Mouse (Mus musculus) adrenal gland, postnatal 14 days (tissue): ENCODE data around the gene Cluh. TPM values are rescaled to one million over a fixed set of nuclear protein-coding genes. Genes with fewer than 3 reads are reported as not detected.
A peak's percentile ranks its signal among the peaks of the same experiment; 100 is the strongest.

Experiments
- DNase-seq: peaks from one replicate; pipeline ENCODE4 v3.0.0; 2021; ENCODE audit warnings: mixed read lengths
- long read RNA-seq, 2 experiments: library from polyadenylated mRNA; stranded (forward); transcript quantifications; one replicate each; pipeline ENCODE4 v2.0.0; 2021
- total RNA-seq: library from RNA; stranded (reverse); gene quantifications from 2 replicates; pipeline ENCODE4 v1.2.3, GENCODE M21; 2021

Cluh gene
- 245 and 246 TPM in 2 replicates for total RNA-seq
- long read RNA-seq, experiment 1, full-length matches to known transcripts: 28 of 129 reads
- long read RNA-seq, experiment 1, partial matches to known transcripts: 36 of 129 reads
- long read RNA-seq, experiment 1, other reads (novel, unspliced or antisense): 65 of 129 reads
- long read RNA-seq, experiment 2, full-length matches to known transcripts: 30 of 158 reads
- long read RNA-seq, experiment 2, partial matches to known transcripts: 113 of 158 reads
- long read RNA-seq, experiment 2, other reads (novel, unspliced or antisense): 15 of 158 reads

DNA sequence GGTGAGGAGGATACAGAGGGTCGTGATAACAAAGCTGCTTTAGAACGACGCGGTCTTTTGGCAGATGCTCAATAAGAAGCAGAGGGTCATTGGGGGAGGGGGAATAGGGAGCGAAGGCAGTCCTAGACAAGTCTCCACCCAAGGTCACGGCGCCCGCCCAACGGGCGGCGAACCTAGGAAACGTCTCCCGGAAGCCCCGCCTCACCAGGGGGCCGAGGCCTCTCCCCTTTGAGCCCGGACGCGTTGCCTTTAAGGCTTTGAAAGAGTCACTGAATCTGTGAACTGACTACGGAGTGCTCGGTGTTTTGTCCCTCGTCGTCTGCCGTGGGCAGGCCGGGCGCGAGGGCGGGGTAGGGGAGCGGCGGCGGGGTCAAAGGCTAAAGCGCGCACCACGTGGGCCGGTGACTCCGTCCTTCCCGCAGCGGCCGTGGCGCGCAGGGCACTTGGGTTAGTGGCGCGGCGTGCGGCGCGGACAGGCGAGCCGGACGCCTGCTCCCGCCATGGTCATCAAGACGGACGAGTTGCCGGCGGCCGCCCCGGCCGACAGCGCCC, at the start of gene Cluh:
Gene Cluh, plus strand, starts transcription at position 401 of the 552 bp plus-strand sequence.
- peak; percentile 99 for DNase-seq

DNA sequence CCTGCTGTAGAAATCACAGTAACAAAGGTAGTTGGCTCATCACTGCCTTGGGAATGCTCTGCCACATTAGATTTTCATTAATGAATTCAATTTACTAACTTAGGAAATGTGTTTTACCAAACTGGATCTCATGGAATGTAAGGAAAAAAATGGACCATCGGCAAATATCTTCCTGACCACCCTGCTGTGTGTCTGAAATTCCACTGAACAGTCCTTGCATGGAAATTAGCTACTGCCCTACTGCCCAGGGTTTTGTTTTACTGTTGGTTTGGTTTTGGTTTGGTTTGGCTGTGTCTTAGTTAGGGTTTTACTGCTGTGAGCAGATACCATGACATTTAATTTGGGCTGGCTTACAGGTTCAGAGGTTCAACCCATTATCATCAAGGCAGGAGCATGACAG, 47.0 kb upstream of the Cluh start:
- no peak for DNase-seq

DNA sequence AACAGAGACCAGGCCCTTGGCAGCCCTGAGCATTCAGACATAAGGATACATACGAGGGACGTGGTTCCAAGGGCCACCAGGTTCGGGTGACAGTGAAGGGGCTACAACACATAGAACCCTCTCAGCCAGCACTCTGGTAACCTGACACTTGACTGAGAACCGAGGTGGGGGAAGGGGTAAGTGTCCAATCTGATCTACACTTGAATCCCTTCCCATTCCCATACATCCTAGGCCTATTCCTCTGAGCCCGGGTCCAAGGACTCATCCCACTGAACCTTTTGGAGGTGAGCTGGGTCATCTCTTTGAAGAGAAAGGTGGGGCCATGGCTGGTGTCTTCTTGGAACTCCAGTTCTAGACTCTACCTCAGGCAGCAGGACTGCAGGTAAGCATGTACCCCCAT, 39.2 kb upstream of the Cluh start:
- no peak for DNase-seq

DNA sequence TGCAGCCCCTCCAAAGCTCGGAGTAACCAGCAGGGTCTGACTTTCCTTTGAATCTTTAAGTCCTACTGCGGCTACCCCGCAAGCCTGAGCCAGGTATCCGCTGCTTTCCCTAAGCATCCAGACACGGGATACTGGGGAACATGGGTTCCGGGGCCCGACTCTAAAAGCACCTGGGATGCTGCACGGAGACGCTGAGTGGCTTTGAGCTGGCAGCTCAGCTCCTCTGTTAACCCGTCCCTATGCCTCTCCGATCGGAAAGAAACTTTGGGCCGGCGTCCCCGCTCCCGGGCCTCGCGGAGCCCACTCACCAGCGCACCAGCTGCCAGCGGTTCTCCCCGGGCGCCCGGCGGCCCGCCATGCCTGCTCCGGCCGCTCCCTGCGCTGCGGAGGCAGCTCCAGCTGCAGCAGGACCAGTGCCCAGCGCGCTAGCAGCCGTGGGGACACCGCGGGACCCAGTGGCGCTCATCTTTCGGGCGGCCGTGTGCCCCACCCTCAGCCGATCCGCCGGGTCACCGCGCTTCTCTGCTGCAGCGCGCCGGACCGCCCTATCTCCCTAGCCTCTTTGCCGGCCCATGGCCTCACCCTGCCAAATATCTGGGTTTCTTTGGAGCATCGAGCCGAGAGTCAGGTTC, 38.6 kb upstream of the Cluh start, which contains the start of gene Rap1gap2:
Gene Rap1gap2, minus strand, starts transcription at position 371 of the 632 bp plus-strand sequence.
- peak; percentile 41 for DNase-seq

DNA sequence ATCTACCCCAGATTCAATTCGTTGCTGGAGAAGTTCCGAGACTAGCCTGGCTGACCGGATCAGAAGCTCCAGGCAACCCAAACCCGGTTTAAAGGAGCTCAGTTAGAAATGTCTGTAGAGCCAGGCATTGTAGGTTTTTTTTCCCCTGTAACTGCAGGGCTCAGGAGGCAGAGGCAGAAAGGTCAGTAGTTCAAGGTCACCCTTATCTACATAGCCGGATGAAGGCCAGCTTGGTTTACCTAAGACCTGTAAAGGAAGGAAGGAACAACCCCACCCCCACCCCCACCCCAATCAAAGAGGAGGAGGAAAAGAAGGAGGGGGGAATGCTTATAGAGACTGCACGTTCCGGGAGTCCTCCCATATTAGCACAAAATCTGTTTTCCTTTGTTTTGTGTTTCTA, 37.9 kb upstream of the Cluh start:
- no peak for DNase-seq

DNA sequence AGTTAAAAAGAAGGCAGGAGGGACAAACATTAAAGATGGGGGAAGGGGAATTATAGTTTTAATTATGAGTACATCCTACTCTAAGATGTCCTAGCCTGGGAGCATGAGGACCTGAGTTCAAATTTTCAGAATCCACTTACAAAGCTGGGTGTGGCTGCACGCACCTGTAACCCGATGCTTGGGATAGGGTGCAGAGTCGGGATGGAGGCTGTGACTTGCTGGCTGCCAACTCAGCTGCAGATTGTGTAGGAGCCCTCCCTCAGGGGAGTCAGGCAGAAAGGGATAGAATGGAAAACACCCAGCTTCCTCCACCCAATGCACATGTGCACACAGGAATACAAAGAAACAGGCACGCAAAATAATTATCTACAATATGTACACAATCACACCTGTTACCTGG, 35.9 kb upstream of the Cluh start:
- no peak for DNase-seq

DNA sequence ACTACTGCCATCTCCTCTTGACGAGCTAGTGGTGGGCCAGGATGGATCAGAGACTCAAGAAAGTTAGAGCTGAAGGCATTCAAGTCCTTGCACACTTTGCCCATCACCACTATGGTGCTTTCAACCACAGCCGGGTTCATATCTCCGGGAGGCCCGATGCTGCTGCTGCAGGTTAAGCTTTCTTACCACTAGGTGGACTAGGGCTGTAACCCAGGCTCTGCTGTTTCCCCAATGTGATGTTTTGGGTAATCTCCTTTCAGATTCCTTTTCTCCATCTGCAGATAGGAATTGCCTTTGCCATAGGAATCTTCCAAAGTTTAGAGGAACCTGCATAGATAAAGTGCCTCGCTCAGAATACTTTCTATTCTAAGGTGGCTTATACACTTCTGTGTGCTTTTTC, 33.7 kb upstream of the Cluh start:
- no peak for DNase-seq

DNA sequence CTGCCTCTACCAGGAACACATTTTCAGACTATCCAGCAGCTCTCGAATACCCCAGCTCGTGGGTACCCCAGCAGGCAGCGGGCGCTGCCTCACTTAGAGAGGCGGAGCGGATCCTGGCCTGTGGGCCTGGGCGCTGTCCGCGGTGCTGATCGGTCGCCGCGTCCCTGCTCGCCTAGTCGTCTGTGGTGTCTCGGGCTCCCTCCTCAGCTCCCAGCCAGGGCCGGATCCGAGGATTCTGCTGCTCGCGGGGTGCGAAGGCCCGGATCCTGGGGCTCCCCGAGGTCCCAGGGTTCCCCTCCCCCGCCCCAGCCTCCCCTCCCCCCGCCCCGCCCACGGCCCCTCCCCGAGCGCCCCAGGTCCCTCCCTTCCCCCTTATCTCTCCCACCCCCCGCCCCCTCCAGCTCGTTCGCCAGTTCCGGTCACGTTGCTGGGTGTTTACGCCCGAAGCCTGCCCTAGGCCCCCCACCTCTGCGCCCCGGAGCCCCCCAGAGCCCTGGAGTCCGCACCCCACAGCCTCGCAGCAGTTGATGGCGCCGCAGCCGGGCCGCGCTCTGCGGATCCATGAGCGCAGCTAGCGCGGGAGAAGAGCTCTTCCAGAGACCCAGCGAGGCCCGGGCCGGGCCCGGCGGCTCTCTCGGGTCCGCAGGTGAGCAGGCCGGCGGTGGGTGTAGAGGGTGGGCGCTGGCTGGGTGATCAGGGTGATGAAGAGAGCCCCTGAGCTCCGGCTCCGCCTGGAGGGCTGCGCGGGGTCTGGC, 29.9 kb upstream of the Cluh start, which contains the start of gene Ccdc92b:
Gene Ccdc92b, plus strand, starts transcription at position 405 of the 755 bp plus-strand sequence.
- peak; percentile 91 for DNase-seq

DNA sequence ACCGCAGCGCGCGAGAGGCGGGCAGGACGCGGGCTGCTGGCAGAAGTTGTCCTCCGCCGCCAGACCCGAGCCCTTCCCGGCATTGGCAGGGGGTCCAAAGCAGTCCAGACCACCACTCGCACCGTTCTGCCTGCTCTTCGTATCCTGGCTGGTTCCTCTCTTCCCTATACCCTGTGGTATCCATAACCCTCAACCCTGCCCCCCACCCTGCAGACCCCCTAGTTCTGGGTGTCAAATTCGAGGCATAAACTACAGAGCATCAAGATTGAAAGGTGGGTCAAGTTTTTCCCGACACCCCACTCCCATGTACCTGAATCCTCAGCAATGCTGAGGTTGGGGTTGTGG, 29.4 kb upstream of the Cluh start:
- DNase-seq: no peak

DNA sequence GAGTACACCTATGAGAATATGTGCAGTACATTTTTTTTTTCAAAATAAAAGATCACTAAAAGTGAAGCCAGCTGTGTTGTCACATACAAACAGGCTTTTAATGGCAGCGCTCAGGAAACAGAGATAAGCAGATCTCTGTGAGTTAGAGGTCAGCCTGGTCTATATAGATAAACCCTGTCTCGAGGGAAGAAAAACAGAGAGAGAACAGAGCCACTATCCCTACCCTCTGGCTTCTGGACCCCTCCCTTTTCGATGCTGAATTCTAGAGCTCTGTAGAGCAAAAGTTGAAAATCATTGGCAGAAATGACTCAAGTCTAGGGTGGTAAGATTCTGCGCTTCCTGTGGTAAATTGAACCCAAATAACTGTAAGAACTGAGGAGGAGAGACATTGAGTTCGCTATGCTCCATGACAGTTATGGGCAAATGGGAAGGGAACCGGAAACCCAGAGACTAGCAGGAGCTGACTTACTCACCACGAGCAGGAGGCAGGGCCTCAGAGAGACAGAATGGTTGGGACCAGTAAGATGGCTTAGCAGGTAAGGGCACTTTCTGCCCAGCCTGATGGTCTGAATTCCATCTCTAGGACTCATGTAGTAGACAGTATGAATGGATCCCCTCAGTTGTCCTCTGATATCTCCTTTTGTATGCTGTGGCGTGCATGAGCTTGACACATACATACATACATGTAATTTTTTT, 27.2 kb upstream of the Cluh start:
- DNase-seq: no peak

DNA sequence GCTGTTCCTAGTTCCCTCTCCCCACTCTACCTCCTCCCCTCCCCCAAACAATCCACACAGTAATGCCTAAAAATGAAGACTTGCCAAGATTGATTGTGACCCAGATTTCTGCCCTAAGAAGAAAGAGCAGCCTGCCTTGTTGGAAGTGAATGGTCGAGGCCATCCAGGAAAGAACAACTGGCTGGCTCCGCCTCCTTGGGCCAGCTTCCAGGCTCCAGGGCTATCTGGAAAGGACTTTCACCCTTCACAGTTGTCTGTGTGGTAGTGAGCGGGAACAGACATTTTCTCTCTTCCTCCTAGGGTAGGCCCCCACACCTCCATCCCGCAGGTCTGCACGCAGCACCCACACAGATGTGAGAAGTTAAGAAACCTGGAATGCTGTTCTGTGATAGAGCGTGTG, 25.6 kb upstream of the Cluh start:
- DNase-seq: peak; percentile 74

DNA sequence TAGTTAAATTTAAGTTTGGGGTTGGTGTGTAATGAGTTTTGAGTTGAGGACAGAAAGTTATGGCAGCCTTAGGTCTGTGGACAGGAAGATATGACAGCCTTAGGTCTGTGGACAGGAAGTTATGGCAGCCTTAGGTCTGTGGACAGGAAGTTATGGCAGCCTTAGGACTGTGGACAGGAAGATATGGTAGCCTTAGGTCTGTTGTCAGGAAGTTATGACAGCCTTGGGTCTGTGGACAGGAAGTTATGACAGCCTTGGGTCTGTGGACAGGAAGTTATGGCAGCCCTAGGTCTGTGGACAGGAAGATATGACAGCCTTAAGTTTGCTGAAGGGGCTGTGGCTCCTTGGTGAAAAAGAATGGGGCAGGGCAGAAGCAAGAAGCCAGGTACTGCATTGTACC, 24.0 kb upstream of the Cluh start:
- no peak for DNase-seq

DNA sequence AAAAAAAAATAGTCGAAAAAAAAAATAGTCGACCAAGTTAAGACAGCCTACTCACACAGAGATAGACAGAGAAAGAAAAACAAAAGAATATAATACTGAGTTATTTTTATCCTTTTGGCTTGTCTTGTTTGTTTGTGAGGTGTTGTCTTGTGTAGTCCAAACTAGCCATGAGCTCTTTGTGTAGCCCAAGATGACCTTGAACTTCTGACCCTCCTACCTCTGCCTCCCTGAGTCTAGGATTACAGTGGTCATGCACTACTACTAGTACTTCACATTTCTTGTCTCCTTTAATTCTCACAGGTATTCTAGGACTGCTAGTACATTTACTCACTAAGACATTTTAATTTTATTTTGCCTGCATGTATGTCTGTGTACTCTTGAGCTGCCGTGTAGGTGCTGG, 21.8 kb upstream of the Cluh start:
- DNase-seq: no peak

DNA sequence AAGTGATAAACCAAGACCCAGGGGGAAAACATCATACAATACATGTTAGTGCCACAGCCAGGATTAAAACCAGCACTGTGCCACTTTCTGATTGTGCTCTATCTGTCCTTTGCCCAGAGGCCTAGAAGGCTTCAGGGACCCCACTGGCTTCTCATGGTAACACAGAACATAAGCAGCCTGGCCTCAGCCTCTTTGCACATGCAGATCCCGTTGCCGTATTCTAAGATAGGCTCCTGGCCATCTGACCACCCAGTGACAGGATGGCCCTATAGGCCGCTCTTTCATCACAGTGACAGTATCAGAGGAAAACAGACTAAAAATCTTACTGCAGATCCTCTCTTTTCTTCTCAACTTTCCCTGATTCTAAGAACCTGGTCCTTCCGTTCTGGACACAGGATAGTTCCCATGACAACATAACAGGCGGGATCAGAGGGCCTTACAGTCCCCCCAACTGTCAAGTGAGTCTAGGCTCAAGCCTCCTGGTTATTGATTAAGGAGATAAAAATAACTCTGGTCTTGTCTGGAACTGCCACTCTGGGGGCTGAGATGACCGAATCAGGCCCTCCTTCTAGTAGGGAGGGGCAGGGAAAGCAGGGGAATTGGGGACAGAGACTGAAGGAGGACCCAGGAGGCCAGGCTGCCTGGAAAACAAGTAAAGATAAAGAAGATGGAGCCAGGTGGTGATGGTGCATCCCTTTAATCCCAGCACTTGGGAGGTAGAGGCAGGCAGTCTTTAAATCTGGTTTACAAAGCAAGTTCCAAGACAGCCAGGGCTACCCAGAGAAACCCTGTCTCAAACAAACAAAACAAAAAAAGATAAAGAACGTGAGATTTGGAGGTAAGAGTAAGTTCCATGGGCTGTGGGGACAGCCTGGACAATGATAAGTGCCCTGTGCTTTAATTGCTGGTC, 17.2 kb upstream of the Cluh start:
- DNase-seq: no peak

DNA sequence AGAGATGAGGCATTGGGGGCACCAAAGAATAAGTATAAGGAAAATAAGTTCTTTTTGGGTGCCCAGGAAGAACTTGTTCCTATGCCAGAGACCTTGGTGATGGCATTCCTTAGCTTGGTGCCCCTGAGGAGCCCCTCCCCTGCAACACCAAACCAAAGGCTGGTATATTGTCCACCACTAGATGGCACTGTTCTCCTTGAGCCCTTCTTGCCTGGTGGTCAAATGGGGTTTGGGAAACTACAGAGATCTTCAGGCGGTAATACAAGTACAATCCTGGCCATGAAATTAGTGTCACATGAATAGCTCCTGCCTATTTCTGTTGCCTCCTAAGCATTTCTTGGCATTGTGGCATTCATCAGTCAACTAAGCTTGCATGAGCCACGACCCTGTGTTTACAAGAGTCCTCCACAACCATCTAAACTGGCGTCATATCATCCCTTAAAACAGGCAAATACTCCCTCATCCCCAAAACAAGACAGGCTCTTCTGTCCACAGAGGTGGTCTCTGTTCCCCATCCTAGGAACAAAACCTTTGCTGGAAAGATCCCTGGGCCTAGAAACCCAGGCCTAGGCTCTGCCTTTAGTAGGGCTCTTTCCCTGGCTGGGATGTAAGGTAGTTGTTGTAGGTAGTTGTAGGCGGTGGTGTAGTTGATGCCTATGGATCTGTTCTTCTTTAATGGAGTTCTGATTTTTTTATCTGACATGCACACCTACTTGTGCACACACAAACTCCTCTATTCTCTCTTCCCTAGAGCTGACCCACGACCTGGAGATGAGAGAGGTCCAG, 14.6 kb upstream of the Cluh start:
- peak; percentile 81 for DNase-seq

DNA sequence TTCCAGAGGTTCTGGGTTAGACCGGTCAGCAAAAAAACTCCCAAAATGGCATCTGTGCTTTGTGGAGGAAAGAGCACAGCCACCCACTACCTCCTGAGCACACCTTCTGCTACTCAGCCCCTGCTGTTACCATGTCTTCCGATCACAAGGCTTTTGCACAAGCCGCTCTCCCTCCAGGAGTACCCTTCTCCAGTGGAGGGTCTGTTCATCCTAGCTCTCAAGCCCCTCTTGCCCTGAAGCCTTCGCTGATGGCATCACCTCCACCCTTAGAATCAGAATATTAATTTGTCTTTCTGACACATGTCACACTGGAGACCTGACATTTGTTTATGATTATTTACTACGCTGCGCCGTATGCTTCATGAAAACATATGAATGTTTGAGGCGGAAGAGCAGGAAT, 11.8 kb upstream of the Cluh start:
- DNase-seq: no peak

DNA sequence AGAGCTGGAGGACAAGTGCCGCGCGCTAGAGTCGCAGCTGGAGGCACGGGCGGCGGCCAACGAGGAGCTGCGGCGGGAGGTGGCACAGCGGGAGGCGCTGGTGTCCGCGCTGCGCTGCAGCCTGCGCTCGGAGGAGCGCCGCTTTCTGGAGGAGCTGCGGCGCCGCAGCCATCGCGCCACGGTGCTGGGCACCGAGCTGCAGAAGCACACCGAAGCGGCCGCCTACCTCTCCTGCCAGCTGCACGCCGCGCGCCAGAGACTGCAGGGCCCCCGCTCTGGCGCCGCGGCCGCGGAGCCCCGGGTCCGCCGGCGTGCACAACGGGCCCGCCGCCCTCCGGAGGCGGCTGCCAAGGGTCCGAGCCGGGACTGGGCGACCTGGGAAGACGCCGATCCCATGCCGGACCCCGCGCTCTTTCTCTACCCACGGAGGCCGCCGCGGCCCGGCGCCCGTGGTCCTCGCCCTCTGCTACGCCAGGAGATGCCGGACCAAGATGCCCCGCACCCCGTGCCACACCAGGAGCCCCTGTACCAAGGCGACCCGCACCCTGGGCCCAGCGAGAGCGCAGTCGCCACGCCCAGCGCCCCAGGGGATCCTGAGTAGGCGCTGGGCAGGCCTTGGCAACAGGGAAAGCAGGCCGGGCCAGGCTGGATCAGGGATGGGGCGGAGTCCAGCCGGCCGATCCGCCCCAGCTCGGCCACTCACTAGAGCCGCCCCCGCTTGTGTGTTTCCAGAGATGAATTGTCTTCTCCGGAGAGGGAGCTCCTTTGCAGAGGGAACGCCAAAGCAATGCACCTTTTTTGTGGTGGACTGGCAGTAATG, 11.1 kb upstream of the Cluh start:
- DNase-seq: peak; percentile 94

DNA sequence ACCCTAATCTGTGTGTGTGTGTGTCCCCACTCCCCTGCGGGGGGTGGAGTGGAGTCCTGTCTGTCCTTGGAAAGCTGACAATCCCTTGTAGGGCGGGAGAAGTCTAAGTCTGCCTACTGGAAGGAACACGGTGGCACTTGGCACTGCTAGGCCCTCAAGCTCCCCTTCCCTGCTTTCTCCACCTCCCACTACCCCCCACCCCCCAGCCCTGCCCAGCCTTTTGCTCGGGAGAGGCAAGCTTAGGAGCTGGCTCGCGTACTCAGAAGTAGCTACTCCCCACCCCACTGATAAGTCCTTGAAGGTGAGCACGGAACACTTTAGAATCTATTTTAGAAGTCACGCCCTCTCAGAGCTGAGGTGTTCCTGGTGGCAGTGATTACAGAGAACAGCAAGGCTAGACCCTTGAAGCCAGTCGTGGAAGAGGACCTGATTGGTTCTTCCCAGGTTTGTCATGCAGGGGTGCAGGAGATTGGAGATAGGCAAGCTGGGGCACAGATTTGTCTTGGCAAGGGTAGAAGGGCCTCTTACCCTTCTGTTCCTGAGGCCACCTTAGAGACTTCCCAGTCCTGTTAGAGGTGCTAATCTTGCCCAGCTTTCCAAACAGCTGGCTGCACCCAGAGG, 10.4 kb upstream of the Cluh start:
- peak; percentile 36 for DNase-seq

DNA sequence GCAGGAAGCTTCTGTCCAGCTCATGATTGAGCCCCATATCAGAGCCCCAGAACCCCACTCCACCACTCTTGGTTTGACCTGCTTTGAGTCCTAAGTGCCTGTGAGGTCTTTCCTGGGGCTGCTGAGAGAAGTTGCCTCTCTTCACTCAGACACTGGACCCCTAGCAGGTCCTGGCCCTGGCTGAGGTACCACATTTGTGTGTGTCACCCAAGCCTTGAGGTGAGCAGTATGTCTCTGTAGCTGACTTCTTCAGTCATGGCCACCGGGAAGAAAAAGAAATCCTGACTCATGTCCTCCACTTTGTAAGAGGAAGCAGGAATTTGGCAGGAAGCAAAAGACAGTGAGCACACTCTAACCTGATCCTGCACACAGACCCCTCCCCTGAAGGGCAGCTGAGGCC, 9.7 kb upstream of the Cluh start:
- no peak for DNase-seq
